Mouse (Mus musculus) cortical plate, adult 2 months (tissue): ENCODE data around the gene Fam227a. TPM values are rescaled to one million over a fixed set of nuclear protein-coding genes. Genes with fewer than 3 reads are reported as not detected.

Experiments
- H3K27ac ChIP-seq: fragments of 200-500 bp; 2 replicates; pipeline ENCODE4 v1.5.1; 2012; ENCODE audit warnings: low read length, control low read depth, inconsistent platforms; ENCODE audit not compliant: insufficient read depth
- H3K4me1 ChIP-seq: fragments of 200-500 bp; 2 replicates; pipeline ENCODE4 v1.6.1; 2011; ENCODE audit warnings: low read length; ENCODE audit not compliant: control insufficient read depth, insufficient read depth
- H3K4me3 ChIP-seq: fragments of 200-500 bp; 2 replicates; pipeline ENCODE4 v1.5.1; 2011; ENCODE audit warnings: mild to moderate bottlenecking, low read length, control low read depth; ENCODE audit not compliant: insufficient read depth
- CTCF ChIP-seq: fragments of 200-500 bp; IDR thresholded peaks from 2 replicates; pipeline ENCODE4 v1.5.1; 2011; ENCODE audit warnings: mild to moderate bottlenecking, control low read depth, low read length; ENCODE audit not compliant: insufficient read depth; ENCODE audit errors: extremely low read depth
- POLR2A ChIP-seq: fragments of 200-500 bp; IDR thresholded peaks from 2 replicates; pipeline ENCODE4 v1.6.1; 2011; ENCODE audit warnings: mild to moderate bottlenecking, low read length, control low read depth; ENCODE audit not compliant: insufficient read depth; ENCODE audit errors: extremely low read depth
- polyA plus RNA-seq: library from polyadenylated mRNA; depleted of rRNA; stranded (reverse); fragments of >200 nt; gene quantifications from 2 replicates; pipeline ENCODE4 v1.2.3, GENCODE M21; 2012; rRNA removed

Gene Fam227a
- polyA plus RNA-seq, 1 experiment, result 12.6 TPM

GRCm38 (mm10) chr15:79598715-79599114 lies 60.0 kb downstream of the Fam227a start:
- no peaks in the 10 kb centered on the region; the same call in 1 of the 2 replicates for H3K4me1 ChIP-seq
- no peak overlapping the region for H3K27ac ChIP-seq
- no peak overlapping the region for H3K4me3 ChIP-seq
- TF ChIP-seq POLR2A, result no peak
- TF ChIP-seq CTCF, result no peak

GRCm38 (mm10) chr15:79581581-79581980 lies 77.2 kb downstream of the Fam227a start:
- no peak overlapping the region for H3K4me3 ChIP-seq
- H3K4me1 ChIP-seq, result no peaks in the 10 kb centered on the region
- H3K27ac ChIP-seq, result no peak overlapping the region
- TF ChIP-seq CTCF, result no peak
- no peak for TF ChIP-seq POLR2A

- H3K4me3 ChIP-seq, result no peak overlapping the region
- peaks cover 3% of the 10 kb centered on the region; the same call in 1 of the 2 replicates for H3K4me1 ChIP-seq
- H3K27ac ChIP-seq, result peak overlapping the region; percentile 22; the same call in 1 of the 2 replicates
- TF ChIP-seq POLR2A, result no peak
These were observed 80.9 kb downstream of the Fam227a start for GRCm38 (mm10) chr15:79577671-79578426.

GRCm38 (mm10) chr15:79576947-79577346 lies 81.8 kb downstream of the Fam227a start:
- Histone ChIP-seq H3K4me3 (no peak overlapping the region), H3K27ac (peak overlapping the region; percentile 83), H3K4me1 (peaks cover 3% of the 10 kb centered on the region; the same call in 1 of the 2 replicates)

GRCm38 (mm10) chr15:79575543-79576222 lies 83.1 kb downstream of the Fam227a start:
- Histone ChIP-seq H3K27ac (0 out of 2 replicates have a peak overlapping the region, but pooled peaks have one; percentile 50), H3K4me1 (peaks cover 3% of the 10 kb centered on the region; the same call in 1 of the 2 replicates), H3K4me3 (no peak overlapping the region)
- no peak for TF ChIP-seq POLR2A
- no peak for TF ChIP-seq CTCF

More at GRCm38 (mm10) chr15:79576947-79577346, 81.8 kb downstream of the Fam227a start:
- TF ChIP-seq POLR2A (no peak), CTCF (no peak)

- TF ChIP-seq POLR2A, result no peak
- TF ChIP-seq CTCF, result no peak
- peaks cover 8% of the 10 kb centered on the region for H3K4me1 ChIP-seq
- 0 out of 2 replicates have a peak overlapping the region, but pooled peaks have one; percentile 66 for H3K27ac ChIP-seq
- no peak overlapping the region for H3K4me3 ChIP-seq
These were observed 96.3 kb downstream of the Fam227a start for GRCm38 (mm10) chr15:79562417-79562816.

GRCm38 (mm10) chr15:79559649-79560048 lies 99.1 kb downstream of the Fam227a start:
- Histone ChIP-seq H3K4me3 (no peak overlapping the region), H3K4me1 (peaks cover 8% of the 10 kb centered on the region), H3K27ac (no peak overlapping the region)
- no peak for TF ChIP-seq POLR2A
- TF ChIP-seq CTCF, result no peak

Other genes with a start within 250 kb of the Fam227a start
- 185 and 194 TPM in 2 replicates for gene Csnk1e, start 203.4 kb downstream of the Fam227a start, polyA plus RNA-seq
- 115 and 120 TPM in 2 replicates for gene Kcnj4, start 153.7 kb downstream of the Fam227a start, polyA plus RNA-seq
- 1.3 and 1.4 TPM in 2 replicates for gene Kdelr3, start 142.5 kb downstream of the Fam227a start, polyA plus RNA-seq
- gene Ddx17, start 112.2 kb downstream of the Fam227a start, polyA plus RNA-seq, result 416 and 445 TPM in 2 replicates
- 2.6 and 2.8 TPM in 2 replicates for gene Dmc1, start 53.8 kb downstream of the Fam227a start, polyA plus RNA-seq
- gene Cby1, start 243 bp upstream of the Fam227a start, polyA plus RNA-seq, result 35.6 and 37.0 TPM in 2 replicates
- gene Tomm22, start 11.9 kb upstream of the Fam227a start, polyA plus RNA-seq, result 88.3 and 94.3 TPM in 2 replicates
- 64.0 and 64.3 TPM in 2 replicates for gene Josd1, start 29.0 kb upstream of the Fam227a start, polyA plus RNA-seq
- gene Gtpbp1, start 31.9 kb upstream of the Fam227a start, polyA plus RNA-seq, result 36.4 and 36.9 TPM in 2 replicates
- 29.7 and 32.0 TPM in 2 replicates for gene Sun2, start 83.6 kb upstream of the Fam227a start, polyA plus RNA-seq
- gene Dnal4, start 118.9 kb upstream of the Fam227a start, polyA plus RNA-seq, result 71.5 and 72.4 TPM in 2 replicates
- 293 and 298 TPM in 2 replicates for gene Nptxr, start 145.8 kb upstream of the Fam227a start, polyA plus RNA-seq
- gene Npcd, start 175.3 kb upstream of the Fam227a start, polyA plus RNA-seq, result 2.4 and 3.0 TPM in 2 replicates
- gene Cbx6, start 175.7 kb upstream of the Fam227a start, polyA plus RNA-seq, result 295 and 320 TPM in 2 replicates
- gene Apobec3, start 232.7 kb upstream of the Fam227a start, polyA plus RNA-seq, result 6.7 and 7.5 TPM in 2 replicates